Mouse (Mus musculus): ENCODE data around the gene Ncoa3. TPM values are rescaled to one million over a fixed set of nuclear protein-coding genes. Genes with fewer than 3 reads are reported as not detected.
A peak's percentile ranks its signal among the peaks of the same experiment; 100 is the strongest.

Ncoa3 gene
- total and polyA plus RNA-seq, 2 experiments from 2014 or later, result 5.8 to 48.7 TPM

DNA sequence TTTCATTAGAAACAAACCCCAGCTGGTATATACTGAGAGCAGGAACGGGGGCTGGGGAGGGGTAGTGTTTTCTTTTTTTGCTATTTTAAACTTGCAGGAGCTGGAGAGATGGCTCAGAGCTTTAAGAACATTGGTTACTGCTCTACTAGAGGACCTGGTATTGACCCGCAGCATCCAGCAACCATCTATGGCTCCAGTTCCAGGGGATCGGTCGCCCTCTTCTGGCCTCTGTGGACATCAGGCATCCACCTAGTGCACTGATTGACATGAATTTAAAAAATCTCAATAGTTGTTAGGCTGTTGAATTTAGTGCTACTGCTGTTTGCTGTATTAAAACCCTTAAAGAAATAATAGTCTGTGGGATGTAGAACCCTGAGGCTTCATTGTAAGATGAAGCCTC, 1.9 kb downstream of the Ncoa3 start:
- H3K36me3 ChIP-seq (replicated peaks; ENCODE audit: control insufficient read depth, insufficient read depth, low read length), result no peaks in the 10 kb centered on the region
- no peak for DNase-seq (ENCODE audit: low spot score)
- no peaks in the 10 kb centered on the region for H3K27me3 ChIP-seq (ENCODE audit: control insufficient read depth, insufficient read depth, low read length)
- WGBS, result 97% methylated on average over 4 of the region's 4 CpGs
- no peak overlapping the region for H3K9ac ChIP-seq (replicated peaks; ENCODE audit: low read depth, low read length)
- TF ChIP-seq EP300 (IDR thresholded peaks at IDR 0.05; ENCODE audit: low read depth) (no peak), CTCF (IDR thresholded peaks at IDR 0.05; ENCODE audit: low read depth) (no peak)
- 0 out of 2 replicates have a peak, but pooled peaks cover under 1% of the 10 kb centered on the region for H3K4me1 ChIP-seq (ENCODE audit: control insufficient read depth, insufficient read depth)
- no peak overlapping the region for H3K27ac ChIP-seq (ENCODE audit: low read depth)
- H3K4me3 ChIP-seq (ENCODE audit: low read depth, low read length), result no peak overlapping the region
- H3K9me3 ChIP-seq (replicated peaks; ENCODE audit: control insufficient read depth, low read length), result no peaks in the 10 kb centered on the region
- H3K4me2 ChIP-seq (ENCODE audit: low read depth, low read length), result no peak overlapping the region
- no peak for ATAC-seq (ENCODE audit: insufficient read depth, low read depth)

- no peak for ATAC-seq (ENCODE audit: insufficient read depth, low read depth)
- no peak for TF ChIP-seq EP300 (IDR thresholded peaks at IDR 0.05; ENCODE audit: low read depth)
- no peak for TF ChIP-seq CTCF (IDR thresholded peaks at IDR 0.05; ENCODE audit: low read depth)
- no peaks in the 10 kb centered on the region for H3K36me3 ChIP-seq (replicated peaks; ENCODE audit: control insufficient read depth, insufficient read depth, low read length)
- H3K9ac ChIP-seq (replicated peaks; ENCODE audit: low read depth, low read length), result no peak overlapping the region
- WGBS, result 91% methylated on average over 8 of the region's 8 CpGs
- H3K27me3 ChIP-seq (ENCODE audit: control insufficient read depth, insufficient read depth, low read length), result no peaks in the 10 kb centered on the region
- no peak overlapping the region for H3K4me2 ChIP-seq (ENCODE audit: low read depth, low read length)
- H3K9me3 ChIP-seq (replicated peaks; ENCODE audit: control insufficient read depth, low read length), result no peaks in the 10 kb centered on the region
- no peak overlapping the region for H3K27ac ChIP-seq (ENCODE audit: low read depth)
- H3K4me1 ChIP-seq (ENCODE audit: control insufficient read depth, insufficient read depth), result peaks cover 8% of the 10 kb centered on the region; the same call in 1 of the 2 replicates
- H3K4me3 ChIP-seq (ENCODE audit: low read depth, low read length), result no peak overlapping the region
- DNase-seq (ENCODE audit: low spot score), result no peak
Observed at GRCm38 (mm10) chr2:165995711-165996110, 3.3 kb downstream of the Ncoa3 start.

- TF ChIP-seq CTCF (IDR thresholded peaks at IDR 0.05; ENCODE audit: low read depth) (no peak), EP300 (IDR thresholded peaks at IDR 0.05; ENCODE audit: low read depth) (no peak)
- 87% methylated on average over 4 of the region's 4 CpGs for WGBS
- peaks cover 12% of the 10 kb centered on the region; the same call in 1 of the 2 replicates for H3K4me1 ChIP-seq (ENCODE audit: control insufficient read depth, insufficient read depth)
Observed at GRCm38 (mm10) chr2:165996130-165996529, 3.7 kb downstream of the Ncoa3 start.

GRCm38 (mm10) chr2:165997256-165997967, 5.0 kb downstream of the Ncoa3 start:
- WGBS, result 98% methylated on average over 8 of the region's 8 CpGs
- no peak for TF ChIP-seq CTCF (IDR thresholded peaks at IDR 0.05; ENCODE audit: low read depth)
- no peak for TF ChIP-seq EP300 (IDR thresholded peaks at IDR 0.05; ENCODE audit: low read depth)
- H3K4me3 ChIP-seq (ENCODE audit: low read depth, low read length), result no peak overlapping the region
- no peak overlapping the region for H3K9ac ChIP-seq (replicated peaks; ENCODE audit: low read depth, low read length)
- no peak overlapping the region for H3K4me2 ChIP-seq (ENCODE audit: low read depth, low read length)
- DNase-seq (ENCODE audit: low spot score) (no peak), ATAC-seq (ENCODE audit: insufficient read depth, low read depth) (no peak)
- H3K9me3 ChIP-seq (replicated peaks; ENCODE audit: control insufficient read depth, low read length), result no peaks in the 10 kb centered on the region
- H3K36me3 ChIP-seq (replicated peaks; ENCODE audit: control insufficient read depth, insufficient read depth, low read length), result no peaks in the 10 kb centered on the region
- peaks cover 22% of the 10 kb centered on the region for H3K4me1 ChIP-seq (ENCODE audit: control insufficient read depth, insufficient read depth)
- H3K27ac ChIP-seq (ENCODE audit: low read depth), result no peak overlapping the region
- no peaks in the 10 kb centered on the region for H3K27me3 ChIP-seq (ENCODE audit: control insufficient read depth, insufficient read depth, low read length)

More at GRCm38 (mm10) chr2:165996130-165996529, 3.7 kb downstream of the Ncoa3 start:
- Histone ChIP-seq H3K36me3 (replicated peaks; ENCODE audit: control insufficient read depth, insufficient read depth, low read length) (no peaks in the 10 kb centered on the region), H3K9ac (replicated peaks; ENCODE audit: low read depth, low read length) (no peak overlapping the region), H3K4me3 (ENCODE audit: low read depth, low read length) (no peak overlapping the region), H3K27ac (ENCODE audit: low read depth) (no peak overlapping the region), H3K27me3 (ENCODE audit: control insufficient read depth, insufficient read depth, low read length) (no peaks in the 10 kb centered on the region), H3K4me2 (ENCODE audit: low read depth, low read length) (no peak overlapping the region), H3K9me3 (replicated peaks; ENCODE audit: control insufficient read depth, low read length) (no peaks in the 10 kb centered on the region)
- no peak for DNase-seq (ENCODE audit: low spot score)
- ATAC-seq (ENCODE audit: insufficient read depth, low read depth), result no peak

- H3K27ac ChIP-seq (ENCODE audit: low read depth), result 0 out of 2 replicates have a peak overlapping the region, but pooled peaks have one; percentile 8
- H3K4me1 ChIP-seq (ENCODE audit: control insufficient read depth, insufficient read depth), result peaks cover 22% of the 10 kb centered on the region
- no peak overlapping the region for H3K4me2 ChIP-seq (ENCODE audit: low read depth, low read length)
- ATAC-seq (ENCODE audit: insufficient read depth, low read depth), result no peak
- no peaks in the 10 kb centered on the region for H3K27me3 ChIP-seq (ENCODE audit: control insufficient read depth, insufficient read depth, low read length)
- 33% methylated on average over 4 of the region's 4 CpGs for WGBS
- H3K36me3 ChIP-seq (replicated peaks; ENCODE audit: control insufficient read depth, insufficient read depth, low read length), result no peaks in the 10 kb centered on the region
- no peaks in the 10 kb centered on the region for H3K9me3 ChIP-seq (replicated peaks; ENCODE audit: control insufficient read depth, low read length)
- no peak for DNase-seq (ENCODE audit: low spot score)
- H3K4me3 ChIP-seq (ENCODE audit: low read depth, low read length), result no peak overlapping the region
- TF ChIP-seq CTCF (IDR thresholded peaks at IDR 0.05; ENCODE audit: low read depth), result no peak
- TF ChIP-seq EP300 (IDR thresholded peaks at IDR 0.05; ENCODE audit: low read depth), result no peak
- no peak overlapping the region for H3K9ac ChIP-seq (replicated peaks; ENCODE audit: low read depth, low read length)
Observed at GRCm38 (mm10) chr2:165998969-165999368, 6.5 kb downstream of the Ncoa3 start.
